Mouse (Mus musculus): ENCODE measurements around the gene Gm10153. TPM values are rescaled to one million over a fixed set of nuclear protein-coding genes. Genes with fewer than 3 reads are reported as not detected.

Gene Gm10153
- not detected for polyA plus RNA-seq (2014; fragmentation: Illumina TruSeq; extraction: RNeasy Lipid Tissue Mini Kit (QIAGEN cat#74804))

DNA sequence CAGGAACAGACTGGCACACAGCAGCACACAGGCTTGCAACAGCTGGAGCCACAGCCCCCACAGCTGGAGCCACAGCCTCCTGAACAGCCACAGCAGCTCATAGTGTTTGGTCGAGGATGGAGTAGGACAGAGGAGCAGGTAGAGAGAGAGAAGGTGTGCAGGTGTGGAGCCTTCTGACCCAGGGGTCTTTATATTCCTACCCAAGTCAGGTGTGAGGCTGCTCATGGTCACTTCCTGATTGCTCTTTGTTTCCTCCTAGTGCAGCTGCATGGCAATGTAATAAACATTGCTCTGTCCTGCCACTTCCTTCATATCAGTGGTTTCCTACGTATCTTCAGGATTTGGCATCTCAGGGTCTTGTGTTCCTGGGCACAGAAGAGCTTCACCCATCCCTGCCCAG lies at the start of gene Gm10153:
TSS of gene Gm10153 (minus strand) at position 101 of the 400 bp plus-strand sequence.

DNA sequence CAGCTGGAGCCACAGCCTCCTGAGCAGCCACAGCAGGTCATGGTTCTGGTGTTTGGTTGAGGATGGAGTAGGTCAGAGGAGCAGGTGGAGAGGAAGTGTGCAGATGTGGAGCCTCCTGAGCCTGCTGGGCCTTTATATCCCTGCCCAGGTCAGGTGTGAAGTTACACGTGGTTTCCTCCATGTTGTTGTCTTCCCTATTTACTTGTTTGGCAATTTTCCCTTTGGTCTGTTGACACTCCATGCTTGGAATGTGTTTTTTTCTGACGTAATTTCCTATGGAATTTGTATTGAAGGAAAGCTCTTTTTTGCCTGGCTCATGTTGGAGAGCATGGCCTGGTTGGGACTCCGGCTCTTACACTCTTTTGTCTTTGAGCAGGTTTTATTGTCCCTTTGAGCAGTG lies 39.7 kb upstream of the Gm10153 start, which contains the start of gene Krtap5-5:
TSS of gene Krtap5-5 (minus strand) at position 101 of the 400 bp plus-strand sequence.

DNA sequence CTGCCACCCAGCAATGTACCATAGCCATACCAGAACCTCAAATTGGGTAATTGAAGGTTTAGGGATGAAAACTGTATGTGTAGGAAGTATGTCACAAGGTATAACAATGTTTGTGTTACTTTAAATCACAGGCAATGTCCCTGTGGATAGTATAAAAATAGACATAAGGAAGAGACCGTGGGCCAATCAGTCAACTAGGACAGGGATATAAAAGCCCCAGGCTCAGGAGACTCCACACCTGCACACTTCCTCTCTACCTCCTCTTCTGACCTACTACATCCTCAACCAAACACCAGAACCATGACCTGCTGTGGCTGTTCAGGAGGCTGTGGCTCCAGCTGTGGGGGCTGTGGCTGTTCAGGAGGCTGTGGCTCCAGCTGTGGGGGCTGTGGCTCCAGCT lies 21.4 kb upstream of the Gm10153 start, which contains the start of gene Gm7579:
TSS of gene Gm7579 (plus strand) at position 301 of the 400 bp plus-strand sequence.

DNA sequence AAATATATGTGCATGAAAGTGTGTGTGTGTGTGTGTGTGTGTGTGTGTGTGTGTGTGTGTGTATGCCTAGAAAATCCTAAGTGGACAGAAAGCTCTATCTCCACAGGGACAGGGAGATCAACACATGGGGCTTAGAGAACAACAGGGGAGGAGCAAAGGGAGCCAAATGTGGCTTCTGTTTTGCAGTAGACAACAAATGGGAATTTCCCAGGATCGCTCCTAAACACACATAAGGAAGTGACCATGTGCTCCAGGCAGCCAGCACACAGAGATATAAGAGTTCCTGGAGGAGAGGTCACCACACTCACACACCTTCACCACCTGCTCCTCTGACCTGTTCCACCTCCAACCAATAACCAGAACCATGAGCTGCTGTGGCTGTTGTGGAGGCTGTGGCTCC lies 10.9 kb upstream of the Gm10153 start, which contains the start of gene Krtap5-3:
TSS of gene Krtap5-3 (plus strand) at position 301 of the 400 bp plus-strand sequence.

DNA sequence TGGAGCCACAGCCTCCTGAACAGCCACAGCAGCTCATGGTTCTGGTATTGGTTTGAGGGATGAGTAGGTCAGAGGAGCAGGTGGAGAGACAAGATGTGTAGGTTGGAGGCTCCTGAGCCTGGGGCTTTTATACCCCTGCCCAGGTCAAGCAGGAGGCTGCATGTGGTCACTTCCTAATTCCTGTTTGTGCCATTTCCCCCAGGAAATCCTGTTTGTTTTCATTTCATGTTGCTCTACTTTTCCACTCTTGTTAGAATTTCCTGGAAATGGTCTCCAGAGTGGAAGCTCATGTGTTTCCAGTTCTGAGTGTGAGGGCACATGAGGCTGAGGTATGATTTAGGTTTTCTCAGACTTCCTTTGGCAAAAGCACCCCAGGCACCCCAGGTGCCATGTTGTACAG lies 14.3 kb downstream of the Gm10153 start, which contains the start of gene Krtap5-2:
TSS of gene Krtap5-2 (minus strand) at position 101 of the 400 bp plus-strand sequence.

DNA sequence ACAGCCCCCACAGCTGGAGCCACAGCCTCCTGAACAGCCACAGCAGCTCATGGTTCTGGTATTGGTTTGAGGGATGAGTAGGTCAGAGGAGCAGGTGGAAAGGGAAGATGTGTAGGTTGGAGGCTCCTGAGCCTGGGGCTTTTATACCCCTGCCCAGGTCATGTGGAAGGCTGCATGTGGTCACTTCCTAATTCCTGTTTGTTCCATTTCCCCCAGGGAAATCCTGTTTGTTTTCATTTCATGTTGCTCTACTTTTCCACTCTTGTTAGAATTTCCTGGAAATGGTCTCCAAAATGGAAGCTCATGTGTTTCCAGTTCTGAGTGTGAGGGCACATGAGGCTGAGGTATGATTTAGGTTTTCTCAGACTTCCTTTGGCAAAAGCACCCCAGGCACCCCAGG lies 24.6 kb downstream of the Gm10153 start, which contains the start of gene Gm4553:
TSS of gene Gm4553 (minus strand) at position 101 of the 400 bp plus-strand sequence.

DNA sequence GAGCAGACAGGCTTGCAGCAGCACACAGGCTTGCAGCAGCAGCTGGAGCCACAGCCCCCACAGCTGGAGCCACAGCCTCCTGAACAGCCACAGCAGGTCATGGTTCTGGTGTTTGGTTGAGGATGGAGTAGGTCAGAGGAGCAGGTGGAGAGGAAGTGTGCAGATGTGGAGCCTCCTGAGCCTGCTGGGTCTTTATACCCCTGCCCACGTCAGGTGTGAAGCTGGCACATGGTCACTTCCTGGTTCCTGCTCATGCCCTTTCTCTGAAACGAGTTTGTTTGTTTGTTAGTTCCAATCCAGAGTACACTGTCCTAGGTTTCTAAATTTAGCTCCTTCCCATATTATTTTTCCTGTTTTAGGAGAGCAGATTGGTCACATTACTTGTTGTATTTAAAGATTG lies 33.2 kb downstream of the Gm10153 start, which contains the start of gene Gm29735:
TSS of gene Gm29735 (minus strand) at position 101 of the 400 bp plus-strand sequence.

DNA sequence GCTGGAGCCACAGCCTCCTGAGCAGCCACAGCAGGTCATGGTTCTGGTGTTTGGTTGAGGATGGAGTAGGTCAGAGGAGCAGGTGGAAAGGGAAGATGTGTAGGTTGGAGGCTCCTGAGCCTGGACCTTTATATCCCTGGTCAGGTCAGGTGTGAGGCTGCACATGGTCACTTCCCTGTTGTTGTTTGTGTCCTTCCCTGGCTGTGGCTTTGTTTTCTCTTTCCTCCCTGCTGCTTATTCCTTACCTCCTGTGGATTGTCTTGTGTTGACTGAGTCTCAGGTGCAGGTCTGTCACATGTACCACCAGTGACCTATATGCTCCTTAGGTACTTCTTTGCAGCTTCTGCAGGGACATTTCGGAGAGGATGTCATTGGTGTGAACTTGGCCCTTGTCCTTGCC lies 45.7 kb downstream of the Gm10153 start, which contains the start of gene Gm45337:
TSS of gene Gm45337 (minus strand) at position 101 of the 400 bp plus-strand sequence.

Other genes with a start within 250 kb of the Gm10153 start
- 0.17 TPM for gene Brsk2, start 240.6 kb downstream of the Gm10153 start, polyA plus RNA-seq (2014; fragmentation: Illumina TruSeq; extraction: RNeasy Lipid Tissue Mini Kit (QIAGEN cat#74804))
- gene Mob2, start 129.3 kb downstream of the Gm10153 start, polyA plus RNA-seq (2014; fragmentation: Illumina TruSeq; extraction: RNeasy Lipid Tissue Mini Kit (QIAGEN cat#74804)) = 10.5 TPM
- 0.43 TPM for gene Dusp8, start 94.5 kb downstream of the Gm10153 start, polyA plus RNA-seq (2014; fragmentation: Illumina TruSeq; extraction: RNeasy Lipid Tissue Mini Kit (QIAGEN cat#74804))
- not detected for gene Gm45618, start 69.7 kb downstream of the Gm10153 start, polyA plus RNA-seq (2014; fragmentation: Illumina TruSeq; extraction: RNeasy Lipid Tissue Mini Kit (QIAGEN cat#74804))
- gene Gm39115, start 54.4 kb downstream of the Gm10153 start, polyA plus RNA-seq (2014; fragmentation: Illumina TruSeq; extraction: RNeasy Lipid Tissue Mini Kit (QIAGEN cat#74804)) = not detected
- gene Gm45337, start 45.8 kb downstream of the Gm10153 start, polyA plus RNA-seq (2014; fragmentation: Illumina TruSeq; extraction: RNeasy Lipid Tissue Mini Kit (QIAGEN cat#74804)) = not detected
- gene Gm29735, start 33.3 kb downstream of the Gm10153 start, polyA plus RNA-seq (2014; fragmentation: Illumina TruSeq; extraction: RNeasy Lipid Tissue Mini Kit (QIAGEN cat#74804)) = not detected
- gene Gm4553, start 24.6 kb downstream of the Gm10153 start, polyA plus RNA-seq (2014; fragmentation: Illumina TruSeq; extraction: RNeasy Lipid Tissue Mini Kit (QIAGEN cat#74804)) = not detected
- not detected for gene Krtap5-2, start 14.4 kb downstream of the Gm10153 start, polyA plus RNA-seq (2014; fragmentation: Illumina TruSeq; extraction: RNeasy Lipid Tissue Mini Kit (QIAGEN cat#74804))
- not detected for gene Krtap5-3, start 11.0 kb upstream of the Gm10153 start, polyA plus RNA-seq (2014; fragmentation: Illumina TruSeq; extraction: RNeasy Lipid Tissue Mini Kit (QIAGEN cat#74804))
- not detected for gene Gm7579, start 21.5 kb upstream of the Gm10153 start, polyA plus RNA-seq (2014; fragmentation: Illumina TruSeq; extraction: RNeasy Lipid Tissue Mini Kit (QIAGEN cat#74804))
- not detected for gene Krtap5-5, start 39.6 kb upstream of the Gm10153 start, polyA plus RNA-seq (2014; fragmentation: Illumina TruSeq; extraction: RNeasy Lipid Tissue Mini Kit (QIAGEN cat#74804))
- gene Gm40460, start 50.7 kb upstream of the Gm10153 start, polyA plus RNA-seq (2014; fragmentation: Illumina TruSeq; extraction: RNeasy Lipid Tissue Mini Kit (QIAGEN cat#74804)) = not detected
- gene Gm2431, start 68.0 kb upstream of the Gm10153 start, polyA plus RNA-seq (2014; fragmentation: Illumina TruSeq; extraction: RNeasy Lipid Tissue Mini Kit (QIAGEN cat#74804)) = not detected
- not detected for gene Gm4559, start 84.0 kb upstream of the Gm10153 start, polyA plus RNA-seq (2014; fragmentation: Illumina TruSeq; extraction: RNeasy Lipid Tissue Mini Kit (QIAGEN cat#74804))
- not detected for gene Krtap5-1, start 106.7 kb upstream of the Gm10153 start, polyA plus RNA-seq (2014; fragmentation: Illumina TruSeq; extraction: RNeasy Lipid Tissue Mini Kit (QIAGEN cat#74804))
- not detected for gene Krtap5-4, start 113.2 kb upstream of the Gm10153 start, polyA plus RNA-seq (2014; fragmentation: Illumina TruSeq; extraction: RNeasy Lipid Tissue Mini Kit (QIAGEN cat#74804))
- not detected for gene Ifitm10, start 183.4 kb upstream of the Gm10153 start, polyA plus RNA-seq (2014; fragmentation: Illumina TruSeq; extraction: RNeasy Lipid Tissue Mini Kit (QIAGEN cat#74804))
- 29.8 TPM for gene Gm49369, start 192.3 kb upstream of the Gm10153 start, polyA plus RNA-seq (2014; fragmentation: Illumina TruSeq; extraction: RNeasy Lipid Tissue Mini Kit (QIAGEN cat#74804))
- 23.6 TPM for gene Ctsd, start 197.6 kb upstream of the Gm10153 start, polyA plus RNA-seq (2014; fragmentation: Illumina TruSeq; extraction: RNeasy Lipid Tissue Mini Kit (QIAGEN cat#74804))
- not detected for gene Syt8, start 244.5 kb upstream of the Gm10153 start, polyA plus RNA-seq (2014; fragmentation: Illumina TruSeq; extraction: RNeasy Lipid Tissue Mini Kit (QIAGEN cat#74804))

Measured in ovary, adult 10 weeks (tissue).